Comparison of ENCODE assay signal across 8 mouse cellular contexts in the genomic region with DNA sequence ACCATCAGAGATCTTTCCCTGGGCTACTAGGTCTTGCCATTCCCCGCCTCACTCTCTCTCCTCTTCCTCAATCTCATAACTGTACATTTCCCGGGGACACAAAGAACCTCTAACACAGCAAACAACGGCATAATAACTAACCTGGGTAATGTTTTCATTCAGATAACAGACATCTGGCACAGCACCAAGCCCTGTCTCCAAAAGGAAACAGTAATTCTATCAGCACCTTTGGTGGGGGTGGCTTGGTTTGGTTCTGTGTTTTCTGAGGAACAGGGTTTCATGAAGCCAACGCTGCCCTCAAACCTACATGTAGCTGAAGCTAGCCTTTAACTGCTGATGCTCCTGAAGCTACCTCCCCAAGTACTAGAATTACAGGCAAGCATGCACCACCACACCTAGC. TPM values are rescaled to one million over a fixed set of nuclear protein-coding genes. Genes with fewer than 3 reads are reported as not detected.
DNase-seq lines count a peak whose midpoint lies in the region; ATAC-seq and TF ChIP-seq lines count a peak whose summit lies in the region.

No protein-coding gene starts in this region.

- no peak for TF ChIP-seq CTCF in hindbrain, postnatal 0 days (IDR thresholded peaks at IDR 0.05; ENCODE audit: low read depth)
- TF ChIP-seq CTCF in liver, postnatal 0 days (IDR thresholded peaks at IDR 0.05; ENCODE audit: low read depth) = no peak

- H3K27ac ChIP-seq in forebrain, embryonic 11.5 days (ENCODE audit: low read depth, low read length) = no peak overlapping the region
- no peak overlapping the region for H3K27ac ChIP-seq in forebrain, embryonic 15.5 days (replicated peaks)
- no peak overlapping the region for H3K27ac ChIP-seq in hindbrain, postnatal 0 days
- H3K27ac ChIP-seq in liver, postnatal 0 days (ENCODE audit: low read depth) = peak overlapping the region; percentile 90

- H3K4me2 ChIP-seq in forebrain, embryonic 11.5 days (ENCODE audit: low read depth, low read length, severe bottlenecking) = peak overlapping the region; percentile 81; the same call in 1 of the 2 replicates
- H3K4me2 ChIP-seq in forebrain, embryonic 15.5 days (replicated peaks) = no peak overlapping the region
- H3K4me2 ChIP-seq in hindbrain, postnatal 0 days (ENCODE audit: low read depth, low read length) = peak overlapping the region; percentile 71
- peak overlapping the region; percentile 82 for H3K4me2 ChIP-seq in liver, postnatal 0 days (ENCODE audit: low read depth, low read length)

- H3K4me3 ChIP-seq in forebrain, embryonic 11.5 days (ENCODE audit: low read depth, low read length) = no peak overlapping the region
- H3K4me3 ChIP-seq in forebrain, embryonic 15.5 days = no peak overlapping the region
- no peak overlapping the region for H3K4me3 ChIP-seq in hindbrain, postnatal 0 days (ENCODE audit: low read length)
- peak overlapping the region; percentile 72 for H3K4me3 ChIP-seq in liver, postnatal 0 days (ENCODE audit: low read depth, low read length)

- ATAC-seq in forebrain, embryonic 11.5 days (replicated peaks; ENCODE audit: low FRiP score) = no peak
- ATAC-seq in forebrain, embryonic 15.5 days (replicated peaks) = no peak
- ATAC-seq in hindbrain, postnatal 0 days = no peak
- ATAC-seq in liver, postnatal 0 days = no peak

- no peak overlapping the region for H3K9ac ChIP-seq in forebrain, embryonic 11.5 days (ENCODE audit: low read length)
- H3K9ac ChIP-seq in forebrain, embryonic 15.5 days (replicated peaks) = no peak overlapping the region
- no peak overlapping the region for H3K9ac ChIP-seq in hindbrain, postnatal 0 days (replicated peaks; ENCODE audit: low read length)
- H3K9ac ChIP-seq in liver, postnatal 0 days (replicated peaks) = peak overlapping the region; percentile 35

- WGBS in forebrain, embryonic 11.5 days = 92% methylated on average over 4 of the region's 4 CpGs
- 71% methylated on average over 4 of the region's 4 CpGs for WGBS in forebrain, embryonic 15.5 days
- 78% methylated on average over 4 of the region's 4 CpGs for WGBS in hindbrain, postnatal 0 days
- 12% methylated on average over 4 of the region's 4 CpGs for WGBS in liver, postnatal 0 days (ENCODE audit: insufficient replicate concordance)

- H3K4me1 ChIP-seq in forebrain, embryonic 11.5 days (replicated peaks; ENCODE audit: control insufficient read depth, insufficient read depth, low read length) = peaks cover 3% of the 10 kb centered on the region; the same call in 1 of the 2 replicates
- H3K4me1 ChIP-seq in forebrain, embryonic 15.5 days = peaks cover 26% of the 10 kb centered on the region
- H3K4me1 ChIP-seq in hindbrain, postnatal 0 days (ENCODE audit: insufficient read depth, low read length) = peaks cover 5% of the 10 kb centered on the region; the same call in 1 of the 2 replicates
- peaks cover 42% of the 10 kb centered on the region for H3K4me1 ChIP-seq in liver, postnatal 0 days (ENCODE audit: insufficient read depth)

- TF ChIP-seq EP300 in liver, postnatal 0 days (IDR thresholded peaks at IDR 0.05; ENCODE audit: low read depth) = no peak

- no peaks in the 10 kb centered on the region for H3K9me3 ChIP-seq in forebrain, embryonic 11.5 days (ENCODE audit: control insufficient read depth, low read length)
- no peaks in the 10 kb centered on the region for H3K9me3 ChIP-seq in forebrain, embryonic 15.5 days
- H3K9me3 ChIP-seq in hindbrain, postnatal 0 days (ENCODE audit: low read length) = no peaks in the 10 kb centered on the region
- no peaks in the 10 kb centered on the region for H3K9me3 ChIP-seq in liver, postnatal 0 days (ENCODE audit: low read length)

- DNase-seq in forebrain, embryonic 11.5 days (ENCODE audit: low spot score) = no peak
- DNase-seq in MEL-GATA-1-ER (ENCODE audit: extremely low read depth, low read depth) = peak; percentile 90
- no peak for DNase-seq in hindbrain, postnatal 0 days (ENCODE audit: low spot score)
- DNase-seq in liver, postnatal 0 days = peak; percentile 40
- DNase-seq in retina, postnatal 1 day = no peak
- DNase-seq in gastrocnemius, postnatal 4 days (ENCODE audit: low spot score in 2 of 2) = no peak
- no peak for DNase-seq in spleen, adult 12 weeks (ENCODE audit: low spot score)

- H3K27me3 ChIP-seq in forebrain, embryonic 11.5 days (ENCODE audit: control insufficient read depth, insufficient read depth, low read length) = no peaks in the 10 kb centered on the region
- no peaks in the 10 kb centered on the region for H3K27me3 ChIP-seq in forebrain, embryonic 15.5 days
- no peaks in the 10 kb centered on the region for H3K27me3 ChIP-seq in hindbrain, postnatal 0 days (ENCODE audit: insufficient read depth, low read length)
- H3K27me3 ChIP-seq in liver, postnatal 0 days (ENCODE audit: insufficient read depth, low read length) = no peaks in the 10 kb centered on the region

- H3K36me3 ChIP-seq in forebrain, embryonic 11.5 days (ENCODE audit: control insufficient read depth, insufficient read depth, low read length) = no peaks in the 10 kb centered on the region
- no peaks in the 10 kb centered on the region for H3K36me3 ChIP-seq in forebrain, embryonic 15.5 days
- no peaks in the 10 kb centered on the region for H3K36me3 ChIP-seq in hindbrain, postnatal 0 days (ENCODE audit: insufficient read depth, low read length)
- H3K36me3 ChIP-seq in liver, postnatal 0 days (replicated peaks; ENCODE audit: insufficient read depth, low read length) = no peaks in the 10 kb centered on the region; the same call in 1 of the 2 replicates

RNA-seq across cellular contexts. Expression of a gene that starts 2.2 kb away (rescaled TPM):
- 170 and 179 TPM in 2 replicates for polyA plus RNA-seq in forebrain, embryonic 11.5 days (2014; fragmentation: Nextera tagmentation; extraction: Ambion mirVana)
- 156 and 171 TPM in 2 replicates for polyA plus RNA-seq in forebrain, embryonic 15.5 days (2015; fragmentation: Nextera tagmentation; extraction: Ambion mirVana)
- total RNA-seq in hindbrain, postnatal 0 days (2014; rRNA removed) = 51.9 and 66.0 TPM in 2 replicates
- 222 and 227 TPM in 2 replicates for polyA plus RNA-seq in hindbrain, postnatal 0 days (2015; fragmentation: Nextera tagmentation; extraction: Ambion mirVana)
- polyA plus RNA-seq in liver, postnatal 0 days (2015; fragmentation: Nextera tagmentation; extraction: Ambion mirVana) = 119 and 134 TPM in 2 replicates
- 10 to 100 TPM; 46.8 to 51.3 TPM for total RNA-seq in gastrocnemius, postnatal 4 days (2021)

RNA-seq across cellular contexts. Expression of a gene that starts 41.6 kb away (rescaled TPM):
- 76.1 and 78.4 TPM in 2 replicates for polyA plus RNA-seq in forebrain, embryonic 11.5 days (2014; fragmentation: Nextera tagmentation; extraction: Ambion mirVana)
- polyA plus RNA-seq in forebrain, embryonic 15.5 days (2015; fragmentation: Nextera tagmentation; extraction: Ambion mirVana) = 90.8 and 94.2 TPM in 2 replicates
- 18.0 and 19.0 TPM in 2 replicates for total RNA-seq in hindbrain, postnatal 0 days (2014; rRNA removed)
- 95.3 and 96.2 TPM in 2 replicates for polyA plus RNA-seq in hindbrain, postnatal 0 days (2015; fragmentation: Nextera tagmentation; extraction: Ambion mirVana)
- polyA plus RNA-seq in liver, postnatal 0 days (2015; fragmentation: Nextera tagmentation; extraction: Ambion mirVana) = 40.3 and 44.2 TPM in 2 replicates
- 10 to 100 TPM; 25.3 to 32.0 TPM for total RNA-seq in gastrocnemius, postnatal 4 days (2021)

Comparison
In these comparisons a context has a peak if more than half of its experiments do, and no peak if none do; other contexts are left out.
1. DNase-seq: peak in MEL-GATA-1-ER (single experiment) and liver, postnatal 0 days (single experiment); none in forebrain, embryonic 11.5 days (single experiment), hindbrain, postnatal 0 days (single experiment), retina, postnatal 1 day (single experiment), gastrocnemius, postnatal 4 days (0 of 2) and spleen, adult 12 weeks (single experiment).